Mouse (Mus musculus) forebrain, embryonic 16.5 days (tissue): ENCODE measurements around the gene Gm9918. TPM values are rescaled to one million over a fixed set of nuclear protein-coding genes. Genes with fewer than 3 reads are reported as not detected.

ENCODE experiments used
- ATAC-seq: fragments of 200-750 bp; cut with Nextera tagmentation; 2 replicates; pipeline ENCODE4 v1.8.0; 2017; ENCODE audit warnings: mild to moderate bottlenecking, moderate library complexity
- H3K27ac ChIP-seq: fragments of 300-500 bp; sonication (generic); 2 replicates; pipeline ENCODE4 v1.5.1; 2014; ENCODE audit warnings: low read length, control low read depth
- H3K27me3 ChIP-seq: fragments of 300-500 bp; sonication (generic); replicated peaks from 2 replicates; pipeline ENCODE4 v1.6.1; 2014; ENCODE audit warnings: low read length; ENCODE audit not compliant: control insufficient read depth, insufficient read depth
- H3K36me3 ChIP-seq: fragments of 300-500 bp; sonication (generic); 2 replicates; pipeline ENCODE4 v1.6.1; 2014; ENCODE audit not compliant: control insufficient read depth, insufficient read depth
- H3K4me1 ChIP-seq: fragments of 300-500 bp; sonication (generic); replicated peaks from 2 replicates; pipeline ENCODE4 v1.6.1; 2014; ENCODE audit warnings: low read length; ENCODE audit not compliant: control insufficient read depth, insufficient read depth
- H3K4me2 ChIP-seq: fragments of 300-500 bp; sonication (generic); 2 replicates; pipeline ENCODE4 v1.6.1; 2014; ENCODE audit warnings: mild to moderate bottlenecking, low read length, control low read depth
- H3K4me3 ChIP-seq: fragments of 300-500 bp; sonication (generic); replicated peaks from 2 replicates; pipeline ENCODE4 v1.5.1; 2014; ENCODE audit warnings: mild to moderate bottlenecking, low read length, control low read depth
- H3K9ac ChIP-seq: fragments of 300-500 bp; sonication (generic); replicated peaks from 2 replicates; pipeline ENCODE4 v1.6.1; 2014; ENCODE audit warnings: low read depth, low read length, control low read depth
- H3K9me3 ChIP-seq: fragments of 300-500 bp; sonication (generic); 2 replicates; pipeline ENCODE4 v1.6.1; 2016; ENCODE audit warnings: low read length; ENCODE audit not compliant: control insufficient read depth
- whole genome bisulfite sequencing: fragments of 180-500 bp; shearing (Covaris S2); extraction: QIAGEN DNeasy Blood & Tissue Kit; methylation state at CpG from one replicate; pipeline ENCODE4 v1.1.7; 2014; 5-methylcytosine and 5-hydroxymethylcytosine counted together
- polyA plus RNA-seq: library from polyadenylated mRNA; unstranded; fragments of >200 nt; fragmentation: Nextera tagmentation; extraction: Ambion mirVana; gene quantifications from 2 replicates; pipeline ENCODE4 v1.2.1, GENCODE M21; 2015

Gm9918 gene
- polyA plus RNA-seq, 1 experiment from 2014 or later = not detected

- peak overlapping the region; percentile 55 for H3K4me3 ChIP-seq
- H3K4me2 ChIP-seq = peak overlapping the region; percentile 67
- H3K36me3 ChIP-seq = no peaks in the 10 kb centered on the region
- no peak overlapping the region for H3K27ac ChIP-seq
- peaks cover 6% of the 10 kb centered on the region for H3K27me3 ChIP-seq
- H3K4me1 ChIP-seq = peaks cover 39% of the 10 kb centered on the region
- ATAC-seq = no peak
- H3K9me3 ChIP-seq = no peaks in the 10 kb centered on the region
- 10% methylated on average over 19 of the region's 19 CpGs for WGBS
- H3K9ac ChIP-seq = 0 out of 2 replicates have a peak overlapping the region, but pooled peaks have one; percentile 28
Measured at GRCm38 (mm10) chr15:102244306-102245191, 25.8 kb upstream of the Gm9918 start.

- H3K9me3 ChIP-seq = no peaks in the 10 kb centered on the region
- H3K4me2 ChIP-seq = peak overlapping the region; percentile 67
- H3K9ac ChIP-seq = peak overlapping the region; percentile 55
- H3K27ac ChIP-seq = no peak overlapping the region
- peak overlapping the region; percentile 55 for H3K4me3 ChIP-seq
- no peaks in the 10 kb centered on the region for H3K36me3 ChIP-seq
- no peak for ATAC-seq
- WGBS = 11% methylated on average over 14 of the region's 14 CpGs
- H3K27me3 ChIP-seq = peaks cover 6% of the 10 kb centered on the region
- peaks cover 39% of the 10 kb centered on the region for H3K4me1 ChIP-seq
Measured at GRCm38 (mm10) chr15:102245461-102245881, 24.9 kb upstream of the Gm9918 start.

- WGBS = under 1% methylated on average over 41 of the region's 44 CpGs
- peak overlapping the region; percentile 55 for H3K4me3 ChIP-seq
- peak overlapping the region; percentile 92 for H3K27ac ChIP-seq
- H3K27me3 ChIP-seq = peaks cover 6% of the 10 kb centered on the region
- peak; percentile 95 for ATAC-seq
- H3K4me1 ChIP-seq = peaks cover 39% of the 10 kb centered on the region
- H3K4me2 ChIP-seq = peak overlapping the region; percentile 67
- H3K9me3 ChIP-seq = no peaks in the 10 kb centered on the region
- no peaks in the 10 kb centered on the region for H3K36me3 ChIP-seq
- H3K9ac ChIP-seq = peak overlapping the region; percentile 55
Measured at GRCm38 (mm10) chr15:102245891-102246741, 24.2 kb upstream of the Gm9918 start.

- peaks cover 39% of the 10 kb centered on the region for H3K4me1 ChIP-seq
- peak overlapping the region; percentile 55 for H3K9ac ChIP-seq
- H3K27me3 ChIP-seq = peaks cover 6% of the 10 kb centered on the region
- WGBS = 0% methylated on average over 30 of the region's 35 CpGs
- peak overlapping the region; percentile 55 for H3K4me3 ChIP-seq
- peak overlapping the region; percentile 92 for H3K27ac ChIP-seq
- H3K9me3 ChIP-seq = no peaks in the 10 kb centered on the region
- peak overlapping the region; percentile 67 for H3K4me2 ChIP-seq
- ATAC-seq = peak; percentile 85
- no peaks in the 10 kb centered on the region for H3K36me3 ChIP-seq
Measured at GRCm38 (mm10) chr15:102246866-102247251, 23.5 kb upstream of the Gm9918 start.

- ATAC-seq = 0 out of 2 replicates have a peak, but pooled peaks have one; percentile 11
- Histone ChIP-seq H3K9ac (peak overlapping the region; percentile 55), H3K4me1 (peaks cover 39% of the 10 kb centered on the region), H3K4me3 (peak overlapping the region; percentile 55), H3K9me3 (no peaks in the 10 kb centered on the region), H3K27me3 (peaks cover 6% of the 10 kb centered on the region), H3K4me2 (peak overlapping the region; percentile 67), H3K27ac (peak overlapping the region; percentile 16; the same call in 1 of the 2 replicates), H3K36me3 (no peaks in the 10 kb centered on the region)
- under 1% methylated on average over 47 of the region's 65 CpGs for WGBS
Measured at GRCm38 (mm10) chr15:102247252-102248130, 22.9 kb upstream of the Gm9918 start.

- Histone ChIP-seq H3K36me3 (no peaks in the 10 kb centered on the region), H3K4me1 (peaks cover 35% of the 10 kb centered on the region), H3K4me3 (peak overlapping the region; percentile 55), H3K9ac (peak overlapping the region; percentile 55), H3K27ac (no peak overlapping the region), H3K27me3 (peaks cover 4% of the 10 kb centered on the region; the same call in 1 of the 2 replicates), H3K4me2 (peak overlapping the region; percentile 67), H3K9me3 (no peaks in the 10 kb centered on the region)
- 7% methylated on average over 8 of the region's 8 CpGs for whole genome bisulfite sequencing
- ATAC-seq = no peak
Measured at GRCm38 (mm10) chr15:102248131-102248811, 22.1 kb upstream of the Gm9918 start.

GRCm38 (mm10) chr15:102248812-102249191, 21.6 kb upstream of the Gm9918 start:
- peaks cover 4% of the 10 kb centered on the region; the same call in 1 of the 2 replicates for H3K27me3 ChIP-seq
- 21% methylated on average over 3 of the region's 3 CpGs for WGBS
- no peaks in the 10 kb centered on the region for H3K9me3 ChIP-seq
- no peaks in the 10 kb centered on the region for H3K36me3 ChIP-seq
- no peak overlapping the region for H3K9ac ChIP-seq
- H3K4me1 ChIP-seq = peaks cover 30% of the 10 kb centered on the region
- H3K4me2 ChIP-seq = no peak overlapping the region
- no peak overlapping the region for H3K4me3 ChIP-seq
- no peak for ATAC-seq
- H3K27ac ChIP-seq = no peak overlapping the region

- H3K36me3 ChIP-seq = no peaks in the 10 kb centered on the region
- WGBS = 5% methylated on average over 13 of the region's 13 CpGs
- peaks cover under 1% of the 10 kb centered on the region; the same call in 1 of the 2 replicates for H3K27me3 ChIP-seq
- H3K4me2 ChIP-seq = no peak overlapping the region
- H3K9ac ChIP-seq = no peak overlapping the region
- ATAC-seq = no peak
- H3K4me1 ChIP-seq = peaks cover 26% of the 10 kb centered on the region
- no peak overlapping the region for H3K4me3 ChIP-seq
- H3K27ac ChIP-seq = no peak overlapping the region
- no peaks in the 10 kb centered on the region for H3K9me3 ChIP-seq
Measured at GRCm38 (mm10) chr15:102249251-102249691, 21.1 kb upstream of the Gm9918 start.
